Mouse (Mus musculus) embryonic fibroblast, embryonic 13.5 days (primary cell): ENCODE measurements at regions not wholly inside any gene's neighbourhood (a gene's known extent, or its start where the extent isn't known, plus 50 kb on each side); places are given as distances from the start of the nearest gene placed in this dataset.

Source experiments
- CTCF ChIP-seq: IDR thresholded peaks from 2 replicates; pipeline ENCODE4 v1.5.1; 2011; ENCODE audit warnings: mild to moderate bottlenecking, control low read depth, low read length, moderate library complexity, borderline replicate concordance; ENCODE audit not compliant: insufficient read depth
- POLR2A ChIP-seq: IDR thresholded peaks from 2 replicates; pipeline ENCODE4 v1.6.1; 2011; ENCODE audit warnings: low read depth, mild to moderate bottlenecking, control low read depth, low read length, moderate library complexity

DNA sequence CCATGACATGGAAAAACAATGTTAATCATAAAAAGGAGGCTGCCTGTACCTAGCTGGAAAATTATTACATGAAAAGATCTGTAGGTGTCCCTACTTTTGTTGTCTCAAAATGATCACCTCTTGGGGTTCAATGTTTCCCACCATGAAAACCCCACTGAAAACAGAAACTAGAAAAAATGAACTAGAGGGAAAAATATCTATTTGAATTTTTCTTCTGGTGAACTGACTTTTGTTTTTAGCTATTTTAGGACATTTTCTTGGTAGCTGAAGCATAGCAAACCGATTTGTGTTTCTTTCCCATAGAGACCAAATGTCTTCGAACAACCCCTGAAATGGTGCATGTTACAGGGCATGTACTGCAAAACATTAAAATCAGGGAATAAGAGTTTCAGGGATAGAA, 518.2 kb upstream of the A1bg start:
- TF ChIP-seq CTCF: no peak
- TF ChIP-seq POLR2A: no peak
